Mouse (Mus musculus) limb, embryonic 11.5 days (tissue): ENCODE results near the gene Greb1. TPM values are rescaled to one million over a fixed set of nuclear protein-coding genes. Genes with fewer than 3 reads are reported as not detected.

Experiments
- ATAC-seq: fragments of 200-750 bp; cut with Nextera tagmentation; 2 replicates; pipeline ENCODE4 v1.8.0; 2017; ENCODE audit warnings: low read depth; ENCODE audit not compliant: insufficient number of reproducible peaks, low FRiP score, low TSS enrichment
- DNase-seq: peaks from one replicate; pipeline ENCODE4 v3.0.0-alpha.2; 2015; ENCODE audit warnings: low spot score
- H3K27ac ChIP-seq: fragments of 300-500 bp; sonication (generic); replicated peaks from 2 replicates; pipeline ENCODE4 v1.5.1; 2014; ENCODE audit warnings: low read depth, mild to moderate bottlenecking, low read length
- H3K27me3 ChIP-seq: fragments of 300-500 bp; sonication (generic); 2 replicates; pipeline ENCODE4 v1.6.1; 2014; ENCODE audit warnings: mild to moderate bottlenecking, low read length, mixed read lengths; ENCODE audit not compliant: control insufficient read depth, insufficient read depth
- H3K36me3 ChIP-seq: fragments of 300-500 bp; sonication (generic); 2 replicates; pipeline ENCODE4 v1.6.1; 2014; ENCODE audit warnings: mild to moderate bottlenecking, low read length, moderate library complexity, mixed read lengths; ENCODE audit not compliant: control insufficient read depth, insufficient read depth
- H3K4me1 ChIP-seq: fragments of 300-500 bp; sonication (generic); 2 replicates; pipeline ENCODE4 v1.6.1; 2014; ENCODE audit warnings: low read length, mixed read lengths; ENCODE audit not compliant: control insufficient read depth, insufficient read depth
- H3K4me2 ChIP-seq: fragments of 300-500 bp; sonication (generic); 2 replicates; pipeline ENCODE4 v1.6.1; 2014; ENCODE audit warnings: low read depth, mild to moderate bottlenecking, moderate library complexity; ENCODE audit not compliant: severe bottlenecking
- H3K4me3 ChIP-seq: fragments of 300-500 bp; sonication (generic); 2 replicates; pipeline ENCODE4 v1.5.1; 2014; ENCODE audit warnings: low read depth, low read length
- H3K9ac ChIP-seq: fragments of 300-500 bp; sonication (generic); 2 replicates; pipeline ENCODE4 v1.6.1; 2014; ENCODE audit warnings: mild to moderate bottlenecking, low read length
- H3K9me3 ChIP-seq: fragments of 300-500 bp; sonication (generic); 2 replicates; pipeline ENCODE4 v1.6.1; 2016; ENCODE audit warnings: low read length; ENCODE audit not compliant: control insufficient read depth
- WGBS: fragments of 180-500 bp; shearing (Covaris S2); extraction: QIAGEN DNeasy Blood & Tissue Kit; methylation state at CpG from one replicate; pipeline ENCODE4 v1.1.7; 2014; 5-methylcytosine and 5-hydroxymethylcytosine counted together
- microRNA-seq: library from miRNA; unstranded; fragments of <30 nt; microRNA quantifications from one replicate; pipeline ENCODE4, GENCODE M21; 2016
- polyA plus RNA-seq: library from polyadenylated mRNA; unstranded; fragments of >200 nt; fragmentation: Nextera tagmentation; extraction: Ambion mirVana; gene quantifications from 2 replicates; pipeline ENCODE4 v1.2.1, GENCODE M21; 2014

Gene Greb1
- polyA plus RNA-seq, 1 experiment from 2014 or later: 11.4 TPM

DNA sequence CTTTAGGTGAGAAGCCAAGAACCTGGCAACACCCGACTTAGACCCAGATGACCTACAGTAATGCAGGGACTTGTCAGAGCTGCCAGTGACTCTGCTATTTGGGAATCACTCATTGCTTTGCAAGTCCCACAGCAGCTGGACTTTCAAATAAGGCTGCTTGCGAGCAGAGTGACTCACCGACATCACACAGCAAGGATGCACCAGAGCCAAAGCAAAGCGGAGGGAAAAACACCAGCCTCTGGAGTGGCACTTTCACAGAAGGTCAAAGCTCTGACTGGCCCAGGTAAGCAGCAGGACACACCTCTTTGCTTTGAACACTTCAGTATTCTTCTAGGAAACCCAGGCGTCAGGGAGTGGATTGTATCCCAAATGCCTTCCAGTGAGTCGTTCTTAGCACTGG is 164.9 kb downstream of the Greb1 start:
- H3K4me1 ChIP-seq: no peaks in the 10 kb centered on the region
- no peak overlapping the region for H3K9ac ChIP-seq
- no peak overlapping the region for H3K4me3 ChIP-seq
- H3K36me3 ChIP-seq: no peaks in the 10 kb centered on the region
- DNase-seq (no peak), ATAC-seq (no peak)
- H3K9me3 ChIP-seq: no peaks in the 10 kb centered on the region
- WGBS: 75% methylated on average over 6 of the region's 6 CpGs
- H3K27ac ChIP-seq: no peak overlapping the region
- no peaks in the 10 kb centered on the region for H3K27me3 ChIP-seq
- no peak overlapping the region for H3K4me2 ChIP-seq

DNA sequence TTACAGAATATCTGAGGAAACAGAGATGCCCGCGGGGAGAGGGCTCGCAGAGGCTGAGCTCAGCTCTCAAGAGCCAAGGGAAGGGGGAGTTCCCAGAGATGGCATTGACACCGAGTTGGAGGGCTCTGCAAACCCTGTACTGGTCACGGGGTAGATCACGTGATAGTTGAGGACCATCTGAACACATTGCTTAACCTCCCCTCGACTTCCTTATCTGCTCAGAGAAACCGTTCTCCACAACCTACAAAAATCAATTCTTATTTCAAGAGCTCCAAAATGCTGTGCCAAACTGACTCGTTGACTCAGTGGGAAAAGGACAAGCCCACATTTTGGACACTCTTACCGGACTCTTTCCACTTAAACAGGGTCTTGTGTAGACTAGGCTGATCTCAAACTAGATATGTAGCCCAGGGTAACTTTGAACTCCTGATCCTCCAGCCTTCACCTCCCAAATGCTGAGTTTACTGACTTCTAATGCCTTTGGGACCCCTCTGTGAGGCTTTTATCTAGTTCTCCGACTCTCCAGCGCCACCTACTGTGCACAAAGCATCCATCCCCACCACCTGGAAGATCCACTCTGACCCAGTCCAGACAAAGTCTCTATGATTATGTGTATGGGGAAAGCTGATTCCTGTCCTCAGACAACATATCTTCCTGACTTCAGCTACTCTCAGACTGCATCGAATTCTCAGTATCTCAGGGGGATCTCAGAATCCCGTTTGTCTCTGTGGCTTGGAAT is 166.4 kb downstream of the Greb1 start:
- H3K4me1 ChIP-seq: no peaks in the 10 kb centered on the region
- H3K4me2 ChIP-seq: no peak overlapping the region
- no peaks in the 10 kb centered on the region for H3K27me3 ChIP-seq
- H3K9ac ChIP-seq: no peak overlapping the region
- DNase-seq: peak; percentile 70
- H3K27ac ChIP-seq: no peak overlapping the region
- no peaks in the 10 kb centered on the region for H3K36me3 ChIP-seq
- 61% methylated on average over 14 of the region's 14 CpGs for WGBS
- H3K4me3 ChIP-seq: no peak overlapping the region
- no peak for ATAC-seq
- H3K9me3 ChIP-seq: no peaks in the 10 kb centered on the region

DNA sequence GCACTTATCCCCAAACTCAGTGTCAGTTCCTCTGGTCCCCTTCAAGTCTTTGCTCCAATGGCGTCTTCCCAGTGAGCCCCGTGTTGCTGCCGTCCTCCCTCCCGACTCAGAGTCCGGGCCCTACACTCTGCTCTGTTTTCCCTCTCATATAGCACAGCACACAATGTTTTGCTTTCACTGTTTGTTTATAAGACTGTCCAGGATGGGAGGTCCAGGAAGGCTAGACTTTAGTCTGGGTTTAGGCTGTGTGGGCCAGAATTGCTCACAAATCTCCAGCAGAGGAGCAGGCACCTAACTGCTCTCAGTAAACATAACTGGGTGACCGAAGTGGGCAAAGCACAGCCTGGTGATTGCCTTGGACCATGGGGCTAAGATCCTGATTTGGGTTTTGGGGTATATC is 167.5 kb downstream of the Greb1 start:
- no peak for ATAC-seq
- Histone ChIP-seq H3K4me3 (no peak overlapping the region), H3K36me3 (no peaks in the 10 kb centered on the region), H3K27me3 (no peaks in the 10 kb centered on the region), H3K4me1 (no peaks in the 10 kb centered on the region), H3K4me2 (no peak overlapping the region), H3K27ac (no peak overlapping the region), H3K9me3 (no peaks in the 10 kb centered on the region), H3K9ac (no peak overlapping the region)
- no peak for DNase-seq
- 92% methylated on average over 6 of the region's 6 CpGs for WGBS

DNA sequence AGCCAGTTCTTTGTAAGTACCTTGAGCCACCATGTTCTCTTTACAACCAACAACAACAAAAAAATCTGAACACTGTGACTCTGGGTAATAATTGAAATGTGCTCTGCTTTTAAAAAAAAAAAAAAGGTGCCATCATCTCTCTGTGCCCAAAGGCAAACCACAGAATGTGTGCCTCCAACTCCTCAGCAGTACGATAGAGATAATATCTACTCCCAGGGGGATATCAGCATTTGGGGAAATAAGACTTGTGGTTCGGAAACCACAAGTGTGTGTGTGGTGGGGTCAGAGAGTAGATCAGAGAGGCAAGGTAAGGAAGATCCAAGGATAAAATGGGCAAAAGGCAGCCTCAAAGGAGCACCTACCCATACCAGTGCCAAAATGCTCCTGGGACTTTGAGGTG is 169.3 kb downstream of the Greb1 start:
- no peak for DNase-seq
- H3K27ac ChIP-seq: no peak overlapping the region
- no peaks in the 10 kb centered on the region for H3K9me3 ChIP-seq
- H3K36me3 ChIP-seq: no peaks in the 10 kb centered on the region
- no peak overlapping the region for H3K9ac ChIP-seq
- no peak overlapping the region for H3K4me2 ChIP-seq
- ATAC-seq: no peak
- WGBS: 89% methylated on average over 2 of the region's 2 CpGs
- no peaks in the 10 kb centered on the region for H3K27me3 ChIP-seq
- H3K4me3 ChIP-seq: no peak overlapping the region
- no peaks in the 10 kb centered on the region for H3K4me1 ChIP-seq

DNA sequence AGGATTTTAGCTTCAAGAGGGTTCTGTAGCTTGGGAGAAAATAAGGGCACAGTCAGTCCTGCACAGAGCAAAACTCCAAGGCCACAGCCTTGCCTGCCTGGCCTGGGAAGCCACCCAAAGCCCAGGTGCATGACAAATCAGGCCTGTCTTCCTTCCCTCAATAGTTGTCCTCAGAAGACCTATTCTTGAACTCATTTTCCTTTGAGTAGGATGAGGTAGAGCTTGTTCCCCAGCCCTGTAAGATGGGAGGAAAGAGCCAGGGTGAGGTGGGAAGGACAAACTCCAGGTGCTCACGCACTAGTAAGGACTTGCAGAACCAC is 169.9 kb downstream of the Greb1 start:
- Histone ChIP-seq H3K9ac (no peak overlapping the region), H3K27ac (no peak overlapping the region), H3K36me3 (no peaks in the 10 kb centered on the region), H3K27me3 (no peaks in the 10 kb centered on the region), H3K9me3 (no peaks in the 10 kb centered on the region), H3K4me3 (no peak overlapping the region), H3K4me2 (no peak overlapping the region), H3K4me1 (no peaks in the 10 kb centered on the region)
- no peak for DNase-seq
- ATAC-seq: no peak
- WGBS: 90% methylated on average over 1 of the region's 1 CpGs

DNA sequence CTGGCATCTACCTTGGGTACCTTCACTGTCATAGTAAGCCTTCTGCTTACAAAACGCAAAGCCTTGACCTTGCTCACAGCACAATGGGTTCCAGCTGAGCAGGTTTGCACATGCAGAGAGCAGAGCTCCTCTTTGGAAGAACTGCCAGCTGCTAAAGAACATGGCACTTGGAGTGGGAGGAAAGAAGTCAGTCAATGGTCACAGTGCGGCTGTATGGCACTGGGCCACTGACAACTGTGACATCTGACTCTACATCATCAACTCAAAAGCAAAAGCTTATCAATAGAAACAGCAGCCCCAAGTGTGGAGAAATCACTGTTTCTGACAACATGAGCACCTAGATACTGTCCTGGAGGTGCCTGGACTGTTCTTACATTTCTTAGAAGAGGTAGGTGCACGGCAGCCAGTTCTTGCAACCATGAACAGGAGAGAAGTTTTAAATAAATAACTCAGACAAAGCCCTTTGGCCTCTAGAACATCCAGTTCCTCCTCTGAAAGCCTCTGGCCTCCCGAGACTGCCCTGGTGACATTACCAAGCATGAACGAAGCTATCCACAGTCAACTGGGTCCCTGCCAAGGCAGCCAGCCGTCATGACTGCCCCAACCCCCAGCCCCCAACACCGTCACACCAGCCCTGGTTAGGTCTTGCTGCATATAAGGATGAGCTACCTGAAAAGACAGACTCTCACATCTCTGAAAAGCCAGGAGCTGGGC is 170.4 kb downstream of the Greb1 start:
- no peak overlapping the region for H3K9ac ChIP-seq
- no peaks in the 10 kb centered on the region for H3K27me3 ChIP-seq
- no peaks in the 10 kb centered on the region for H3K36me3 ChIP-seq
- no peaks in the 10 kb centered on the region for H3K4me1 ChIP-seq
- no peak overlapping the region for H3K27ac ChIP-seq
- ATAC-seq (no peak), DNase-seq (no peak)
- no peaks in the 10 kb centered on the region for H3K9me3 ChIP-seq
- no peak overlapping the region for H3K4me3 ChIP-seq
- H3K4me2 ChIP-seq: no peak overlapping the region
- WGBS: 78% methylated on average over 7 of the region's 7 CpGs

Small RNA genes within 50 kb of the gene (microRNA-seq; reads per million reads assigned to microRNA genes)
- gene Gm44305: not detected

Other genes with a start within 250 kb of the Greb1 start
- 7.1 and 7.3 TPM in 2 replicates for gene Lpin1, start 189.9 kb downstream of the Greb1 start, polyA plus RNA-seq
- gene Ntsr2, start 147.5 kb downstream of the Greb1 start, polyA plus RNA-seq: not detected in 2 replicates
- gene E2f6, start 10.1 kb upstream of the Greb1 start, polyA plus RNA-seq: 67.0 and 71.1 TPM in 2 replicates
- 12.6 and 12.8 TPM in 2 replicates for gene Rock2, start 94.0 kb upstream of the Greb1 start, polyA plus RNA-seq
- gene Pqlc3, start 199.5 kb upstream of the Greb1 start, polyA plus RNA-seq: 5.4 and 5.6 TPM in 2 replicates
- 0.33 and 0.93 TPM in 2 replicates for gene 2410004P03Rik, start 210.8 kb upstream of the Greb1 start, polyA plus RNA-seq